Mouse (Mus musculus) cortical plate, adult 2 months (tissue): ENCODE measurements at regions not wholly inside any gene's neighbourhood (a gene's known extent, or its start where the extent isn't known, plus 50 kb on each side); places are given as distances from the start of the nearest gene placed in this dataset.

ENCODE experiments used
- CTCF ChIP-seq: fragments of 200-500 bp; IDR thresholded peaks from 2 replicates; pipeline ENCODE4 v1.5.1; 2011; ENCODE audit warnings: mild to moderate bottlenecking, control low read depth, low read length; ENCODE audit not compliant: insufficient read depth; ENCODE audit errors: extremely low read depth
- POLR2A ChIP-seq: fragments of 200-500 bp; IDR thresholded peaks from 2 replicates; pipeline ENCODE4 v1.6.1; 2011; ENCODE audit warnings: mild to moderate bottlenecking, low read length, control low read depth; ENCODE audit not compliant: insufficient read depth; ENCODE audit errors: extremely low read depth

- TF ChIP-seq POLR2A: no peak
- no peak for TF ChIP-seq CTCF
Observed at GRCm38 (mm10) chr11:109034072-109034471, 110.1 kb downstream of the E030025P04Rik start.
